Mouse (Mus musculus) liver, postnatal 0 days (tissue): Measurements from ENCODE around the gene Adcy9. TPM values are rescaled to one million over a fixed set of nuclear protein-coding genes. Genes with fewer than 3 reads are reported as not detected.

Source experiments
- ATAC-seq: fragments of 200-750 bp; cut with Nextera tagmentation; 2 replicates; pipeline ENCODE4 v1.8.0; 2017; ENCODE audit warnings: mild to moderate bottlenecking, moderate library complexity
- DNase-seq: peaks from one replicate; pipeline ENCODE4 v3.0.0-alpha.2; 2016
- H3K27ac ChIP-seq: fragments of 300-500 bp; sonication (generic); 2 replicates; pipeline ENCODE4 v1.5.1; 2014; ENCODE audit warnings: antibody characterized with exemption, moderate library complexity, mild to moderate bottlenecking, low read depth
- H3K27me3 ChIP-seq: fragments of 300-500 bp; sonication (generic); 2 replicates; pipeline ENCODE4 v1.6.1; 2014; ENCODE audit warnings: low read length, control low read depth, mixed read lengths; ENCODE audit not compliant: insufficient read depth
- H3K36me3 ChIP-seq: fragments of 300-500 bp; sonication (generic); replicated peaks from 2 replicates; pipeline ENCODE4 v1.6.1; 2014; ENCODE audit warnings: mild to moderate bottlenecking, control low read depth, low read length, moderate library complexity, mixed read lengths; ENCODE audit not compliant: insufficient read depth
- H3K4me1 ChIP-seq: fragments of 300-500 bp; sonication (generic); 2 replicates; pipeline ENCODE4 v1.6.1; 2014; ENCODE audit warnings: antibody characterized with exemption, mild to moderate bottlenecking, control low read depth; ENCODE audit not compliant: insufficient read depth
- H3K4me2 ChIP-seq: fragments of 300-500 bp; sonication (generic); 2 replicates; pipeline ENCODE4 v1.6.1; 2014; ENCODE audit warnings: low read depth, mild to moderate bottlenecking, low read length, moderate library complexity, mixed read lengths
- H3K4me3 ChIP-seq: fragments of 300-500 bp; sonication (generic); 2 replicates; pipeline ENCODE4 v1.5.1; 2014; ENCODE audit warnings: low read depth, low read length
- H3K9ac ChIP-seq: fragments of 300-500 bp; sonication (generic); replicated peaks from 2 replicates; pipeline ENCODE4 v1.6.1; 2014; ENCODE audit warnings: mild to moderate bottlenecking, moderate library complexity
- H3K9me3 ChIP-seq: fragments of 300-500 bp; sonication (generic); 2 replicates; pipeline ENCODE4 v1.6.1; 2016; ENCODE audit warnings: mild to moderate bottlenecking, control low read depth, low read length, mixed read lengths
- CTCF ChIP-seq: sonication (generic); IDR thresholded peaks from 2 replicates; pipeline ENCODE4 v1.5.1; 2016; ENCODE audit warnings: antibody characterized with exemption, low read depth
- EP300 ChIP-seq: IDR thresholded peaks from 2 replicates; pipeline ENCODE4 v1.6.1; 2016; ENCODE audit warnings: antibody characterized with exemption, low read depth, mild to moderate bottlenecking
- WGBS: fragments of 180-500 bp; shearing (Covaris S2); extraction: QIAGEN DNeasy Blood & Tissue Kit; methylation state at CpG from one replicate; pipeline ENCODE4 v1.1.7; 2014; ENCODE audit not compliant: insufficient replicate concordance; 5-methylcytosine and 5-hydroxymethylcytosine counted together
- polyA plus RNA-seq: library from polyadenylated mRNA; unstranded; fragments of >200 nt; fragmentation: Nextera tagmentation; extraction: Ambion mirVana; gene quantifications from 2 replicates; pipeline ENCODE4 v1.2.1, GENCODE M21; 2015

The Adcy9 gene
- polyA plus RNA-seq, 1 experiment from 2014 or later = 0.80 TPM

GRCm38 (mm10) chr16:4307795-4308194 lies 112.5 kb downstream of the Adcy9 start:
- WGBS = 61% methylated on average over 4 of the region's 4 CpGs
- TF ChIP-seq CTCF (no peak), EP300 (no peak)
- H3K9ac ChIP-seq = no peak overlapping the region
- ATAC-seq (no peak), DNase-seq (no peak)
- no peaks in the 10 kb centered on the region for H3K27me3 ChIP-seq
- no peaks in the 10 kb centered on the region for H3K9me3 ChIP-seq
- peaks cover 11% of the 10 kb centered on the region; the same call in 1 of the 2 replicates for H3K36me3 ChIP-seq
- no peak overlapping the region for H3K4me3 ChIP-seq
- H3K4me1 ChIP-seq = no peaks in the 10 kb centered on the region
- H3K27ac ChIP-seq = no peak overlapping the region
- no peak overlapping the region for H3K4me2 ChIP-seq

GRCm38 (mm10) chr16:4304176-4304922 lies 115.9 kb downstream of the Adcy9 start:
- ATAC-seq = peak; percentile 79
- no peak overlapping the region for H3K27ac ChIP-seq
- TF ChIP-seq CTCF (peak; percentile 68), EP300 (no peak)

GRCm38 (mm10) chr16:4303554-4303953 lies 116.7 kb downstream of the Adcy9 start:
- Histone ChIP-seq H3K27me3 (no peaks in the 10 kb centered on the region), H3K36me3 (peaks cover 11% of the 10 kb centered on the region; the same call in 1 of the 2 replicates), H3K4me2 (no peak overlapping the region), H3K27ac (no peak overlapping the region), H3K4me1 (no peaks in the 10 kb centered on the region), H3K9me3 (no peaks in the 10 kb centered on the region), H3K4me3 (no peak overlapping the region), H3K9ac (no peak overlapping the region)
- DNase-seq (no peak), ATAC-seq (peak; percentile 70)
- WGBS = 59% methylated on average over 5 of the region's 5 CpGs
- TF ChIP-seq CTCF (no peak), EP300 (no peak)

More at GRCm38 (mm10) chr16:4304176-4304922, 115.9 kb downstream of the Adcy9 start:
- H3K4me2 ChIP-seq = no peak overlapping the region
- H3K4me1 ChIP-seq = no peaks in the 10 kb centered on the region
- H3K9ac ChIP-seq = no peak overlapping the region
- DNase-seq = peak; percentile 32
- no peaks in the 10 kb centered on the region for H3K9me3 ChIP-seq
- H3K4me3 ChIP-seq = no peak overlapping the region
- H3K36me3 ChIP-seq = peaks cover 11% of the 10 kb centered on the region; the same call in 1 of the 2 replicates
- H3K27me3 ChIP-seq = no peaks in the 10 kb centered on the region
- 65% methylated on average over 12 of the region's 12 CpGs for WGBS

- 81% methylated on average over 7 of the region's 7 CpGs for WGBS
- TF ChIP-seq EP300 = no peak
- no peak for TF ChIP-seq CTCF
- Histone ChIP-seq H3K4me3 (no peak overlapping the region), H3K9me3 (no peaks in the 10 kb centered on the region), H3K36me3 (peaks cover 7% of the 10 kb centered on the region; the same call in 1 of the 2 replicates), H3K27me3 (no peaks in the 10 kb centered on the region), H3K4me2 (no peak overlapping the region), H3K9ac (no peak overlapping the region), H3K27ac (no peak overlapping the region), H3K4me1 (no peaks in the 10 kb centered on the region)
- DNase-seq (no peak), ATAC-seq (no peak)
These were observed 120.0 kb downstream of the Adcy9 start for GRCm38 (mm10) chr16:4300280-4300679.

GRCm38 (mm10) chr16:4293259-4293658 lies 127.0 kb downstream of the Adcy9 start:
- no peak for TF ChIP-seq CTCF
- no peak for TF ChIP-seq EP300
- no peak for DNase-seq
- Histone ChIP-seq H3K4me1 (no peaks in the 10 kb centered on the region), H3K27ac (no peak overlapping the region), H3K27me3 (no peaks in the 10 kb centered on the region), H3K4me2 (no peak overlapping the region), H3K36me3 (0 out of 2 replicates have a peak, but pooled peaks cover 5% of the 10 kb centered on the region), H3K9me3 (no peaks in the 10 kb centered on the region), H3K9ac (no peak overlapping the region), H3K4me3 (no peak overlapping the region)
- 78% methylated on average over 3 of the region's 3 CpGs for WGBS
- ATAC-seq = no peak

GRCm38 (mm10) chr16:4289507-4289906 lies 130.8 kb downstream of the Adcy9 start:
- H3K9me3 ChIP-seq = no peaks in the 10 kb centered on the region
- no peak overlapping the region for H3K4me2 ChIP-seq
- TF ChIP-seq CTCF (peak; percentile 62), EP300 (no peak)

More at GRCm38 (mm10) chr16:4289507-4289906, 130.8 kb downstream of the Adcy9 start:
- no peak for DNase-seq
- H3K9ac ChIP-seq = no peak overlapping the region
- no peak overlapping the region for H3K27ac ChIP-seq
- H3K4me1 ChIP-seq = no peaks in the 10 kb centered on the region
- H3K27me3 ChIP-seq = no peaks in the 10 kb centered on the region
- ATAC-seq = no peak
- H3K36me3 ChIP-seq = peaks cover 2% of the 10 kb centered on the region; the same call in 1 of the 2 replicates
- H3K4me3 ChIP-seq = no peak overlapping the region
